Mouse (Mus musculus) gastrocnemius, postnatal 25 days (tissue): ENCODE measurements around the gene Ugt1a9. TPM values are rescaled to one million over a fixed set of nuclear protein-coding genes. Genes with fewer than 3 reads are reported as not detected.
"Not testable (repeated sequence)": the region's sequence is repeated elsewhere in the genome, so short reads cannot be mapped to it uniquely, and the experiment has no call there.

Source experiments
- DNase-seq: peaks from one replicate; pipeline ENCODE4 v3.0.0; 2022
- total RNA-seq, 2 experiments: library from RNA; stranded (reverse); gene quantifications; 1 replicate in 1 of 2; 2 replicates in 1 of 2; pipeline ENCODE4 v1.2.3; 2021

Gene Ugt1a9
- total RNA-seq, 2 experiments from 2014 or later, result not detected

DNA sequence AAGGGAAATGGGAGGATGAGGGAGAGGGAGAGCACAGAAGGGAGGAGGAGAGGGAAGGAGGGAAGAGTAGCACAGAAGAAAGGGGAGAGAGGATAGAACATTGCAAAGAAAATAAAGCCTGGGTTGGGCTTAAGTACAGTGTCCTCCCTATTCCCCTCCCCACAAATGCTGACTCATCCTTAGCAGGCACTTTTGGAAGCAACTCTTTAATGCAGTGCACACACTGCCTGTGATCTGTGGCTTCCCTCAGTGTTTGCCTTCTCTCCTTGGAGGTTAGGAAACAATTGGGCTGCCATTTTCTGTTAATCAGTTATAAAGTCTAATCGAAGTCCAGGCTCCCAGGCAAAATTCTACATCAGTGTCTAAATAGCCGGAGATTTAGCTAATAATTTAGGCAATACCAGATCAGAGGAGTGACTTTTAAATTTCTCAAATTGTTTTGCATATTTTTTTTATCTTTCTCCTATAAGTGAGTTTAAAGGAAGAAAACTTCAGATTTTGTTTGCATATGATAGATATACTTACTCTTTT, 38.5 kb downstream of the Ugt1a9 start:
- not testable (repeated sequence) for DNase-seq

GRCm38 (mm10) chr1:88109604-88110003, 39.0 kb downstream of the Ugt1a9 start:
- DNase-seq, result not testable (repeated sequence)

- DNase-seq, result not testable (repeated sequence)
Measured at GRCm38 (mm10) chr1:88112769-88113168, 42.2 kb downstream of the Ugt1a9 start.

GRCm38 (mm10) chr1:88120550-88120949, 50.0 kb downstream of the Ugt1a9 start:
- not testable (repeated sequence) for DNase-seq

- DNase-seq, result not testable (repeated sequence)
Measured at GRCm38 (mm10) chr1:88121521-88121920, 50.9 kb downstream of the Ugt1a9 start.

- not testable (repeated sequence) for DNase-seq
Measured at GRCm38 (mm10) chr1:88125827-88126360, 55.3 kb downstream of the Ugt1a9 start.

DNA sequence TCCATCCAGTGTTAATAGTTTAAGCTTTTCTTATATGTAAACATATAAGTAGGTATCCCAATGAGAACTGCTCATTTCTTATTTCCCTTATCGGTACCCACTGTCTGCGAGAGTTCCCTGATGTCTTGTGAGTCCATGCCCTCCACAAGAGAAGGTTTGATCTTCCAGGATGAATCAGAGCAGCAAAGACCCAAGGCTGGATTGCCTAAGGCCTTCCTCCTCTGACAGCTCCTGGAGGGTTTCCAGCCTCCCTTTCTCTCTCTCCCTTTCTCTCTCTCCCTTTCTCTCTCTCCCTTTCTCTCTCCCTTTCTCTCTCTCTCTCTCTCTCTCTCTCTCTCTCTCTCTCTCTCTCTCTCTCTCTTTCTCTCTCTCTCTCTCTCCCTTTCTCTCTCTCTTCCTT, 58.5 kb downstream of the Ugt1a9 start:
- DNase-seq, result not testable (repeated sequence)

GRCm38 (mm10) chr1:88130223-88130622, 59.6 kb downstream of the Ugt1a9 start:
- DNase-seq, result not testable (repeated sequence)

GRCm38 (mm10) chr1:88133908-88134456, 63.4 kb downstream of the Ugt1a9 start:
- no peak for DNase-seq

DNA sequence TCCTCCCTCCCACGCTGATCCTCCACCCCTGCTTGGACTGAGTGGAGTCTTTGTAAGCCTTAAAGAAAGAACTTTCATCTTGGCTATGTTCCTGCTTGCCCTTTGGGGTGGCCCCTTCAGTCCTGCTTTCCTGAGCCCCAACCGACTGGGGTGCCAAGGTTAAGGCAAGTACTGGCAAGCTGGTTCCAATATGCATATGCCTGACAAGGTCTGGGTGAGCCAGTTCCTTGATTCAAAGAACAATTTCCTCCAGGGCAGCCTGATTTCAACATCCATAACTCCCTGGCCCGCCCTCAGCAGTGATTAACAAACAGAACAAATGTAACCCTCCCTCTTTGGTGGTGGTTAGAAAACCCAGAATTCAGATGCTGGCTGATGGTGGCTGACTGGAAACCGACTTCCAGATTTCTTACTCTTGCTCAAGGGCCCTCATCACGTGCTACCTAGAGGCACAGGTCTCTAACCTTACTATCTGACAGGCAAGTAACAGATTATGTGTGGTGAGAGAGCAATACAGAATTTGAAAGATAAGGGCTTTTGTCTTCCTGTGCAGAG, 63.9 kb downstream of the Ugt1a9 start, which contains the start of gene Ugt1a6a:
Gene Ugt1a6a, plus strand, starts transcription at position 353 of the 555 bp plus-strand sequence.
- DNase-seq, result peak; percentile 30

GRCm38 (mm10) chr1:88135229-88135904, 64.8 kb downstream of the Ugt1a9 start:
- DNase-seq, result not testable (repeated sequence)

GRCm38 (mm10) chr1:88136646-88137045, 66.0 kb downstream of the Ugt1a9 start:
- no peak for DNase-seq

DNA sequence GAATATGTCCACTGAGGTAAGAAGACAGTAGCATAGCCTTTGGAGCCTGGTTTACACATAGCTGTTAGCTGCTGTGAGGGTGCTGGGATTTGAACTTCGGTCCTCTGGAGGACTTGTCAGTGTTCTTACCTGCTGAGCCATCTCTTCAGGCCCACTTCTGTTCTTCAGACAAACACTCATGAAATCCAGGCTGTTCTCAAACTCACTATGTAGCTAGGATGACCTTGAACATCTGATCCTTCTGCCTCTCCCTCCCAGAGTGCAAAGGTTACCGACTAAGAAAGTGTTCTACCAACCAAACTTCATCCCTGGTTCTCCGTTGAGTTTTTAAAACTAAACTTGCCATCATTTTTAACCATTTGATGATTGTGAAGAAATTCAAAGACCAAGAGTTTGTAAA, 66.7 kb downstream of the Ugt1a9 start:
- DNase-seq, result no peak

GRCm38 (mm10) chr1:88138145-88138544, 67.5 kb downstream of the Ugt1a9 start:
- DNase-seq, result no peak

DNA sequence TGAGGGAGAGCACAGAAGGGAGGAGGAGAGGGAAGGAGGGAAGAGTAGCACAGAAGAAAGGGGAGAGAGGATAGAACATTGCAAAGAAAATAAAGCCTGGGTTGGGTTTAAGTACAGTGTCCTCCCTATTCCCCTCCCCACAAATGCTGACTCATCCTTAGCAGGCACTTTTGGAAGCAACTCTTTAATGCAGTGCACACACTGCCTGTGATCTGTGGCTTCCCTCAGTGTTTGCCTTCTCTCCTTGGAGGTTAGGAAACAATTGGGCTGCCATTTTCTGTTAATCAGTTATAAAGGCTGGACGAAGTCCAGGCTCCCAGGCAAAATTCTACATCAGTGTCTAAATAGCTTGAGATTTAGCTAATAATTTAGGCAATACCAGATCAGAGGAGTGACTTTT, 69.9 kb downstream of the Ugt1a9 start:
- DNase-seq, result not testable (repeated sequence)

GRCm38 (mm10) chr1:88143966-88144675, 73.5 kb downstream of the Ugt1a9 start:
- DNase-seq, result not testable (repeated sequence)

- DNase-seq, result not testable (repeated sequence)
Measured at GRCm38 (mm10) chr1:88145278-88145677, 74.7 kb downstream of the Ugt1a9 start.

DNA sequence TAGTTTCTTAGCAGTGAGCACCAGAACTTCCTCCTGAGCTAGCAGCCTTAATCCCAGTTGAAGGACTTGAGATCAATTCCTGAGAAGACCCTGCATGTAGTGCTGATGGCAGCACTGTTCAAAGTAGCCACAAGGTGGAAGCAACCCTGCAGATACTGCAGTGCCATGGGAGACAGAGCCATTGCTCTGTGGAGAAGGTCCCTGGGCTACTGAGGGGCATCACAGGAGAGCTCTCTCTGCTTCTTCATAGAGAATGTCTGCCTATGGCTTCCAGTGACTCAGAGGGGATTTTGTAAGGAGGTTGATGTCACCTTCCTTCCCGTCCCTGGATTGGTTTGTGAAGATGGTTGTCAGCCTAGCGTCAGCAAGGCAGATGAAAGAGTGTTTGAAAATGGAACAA, 79.5 kb downstream of the Ugt1a9 start:
- DNase-seq, result not testable (repeated sequence)

DNA sequence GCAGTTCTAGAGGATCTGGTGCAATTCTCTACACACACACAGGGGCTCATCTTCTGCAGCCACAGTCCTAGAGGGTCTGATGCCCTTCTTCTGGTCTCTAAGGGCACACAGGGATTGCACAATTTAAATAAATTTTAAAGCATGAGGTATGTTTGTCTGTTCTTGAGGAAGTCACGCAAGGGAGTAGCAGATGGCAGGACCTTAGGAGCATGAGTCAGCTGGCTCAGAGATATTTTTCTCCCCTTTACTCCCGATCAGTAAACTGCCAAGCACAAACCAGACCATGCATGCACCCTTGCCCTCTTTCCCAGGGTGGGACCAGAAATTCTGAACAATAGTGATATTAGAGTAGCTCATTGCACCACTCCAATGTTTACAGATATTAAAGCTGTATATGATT, 87.8 kb downstream of the Ugt1a9 start:
- no peak for DNase-seq

- no peak for DNase-seq
Measured at GRCm38 (mm10) chr1:88165711-88166110, 95.1 kb downstream of the Ugt1a9 start, which contains the start of gene Ugt1a5. TSS of gene Ugt1a5 (plus strand) at chr1:88166012.

GRCm38 (mm10) chr1:88172190-88172589, 101.6 kb downstream of the Ugt1a9 start:
- not testable (repeated sequence) for DNase-seq

DNA sequence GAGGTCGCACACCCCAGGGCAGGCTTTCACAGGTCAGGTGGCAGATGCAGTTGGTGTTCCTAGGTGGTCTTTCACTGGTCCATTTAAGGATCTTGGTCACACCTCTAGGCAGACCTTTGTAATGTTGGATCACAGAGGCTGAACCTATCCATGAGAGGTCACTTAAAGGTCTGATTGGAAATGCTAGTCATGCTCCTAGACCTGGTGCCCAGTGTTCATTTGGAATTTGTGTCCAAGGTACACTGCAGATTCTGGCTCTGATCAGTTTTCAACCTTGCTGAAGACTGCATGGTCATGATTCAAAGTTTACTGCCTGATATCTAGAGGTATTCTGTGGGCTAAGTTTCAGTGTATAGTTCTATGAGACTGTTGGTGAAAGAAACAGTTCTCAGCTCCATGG, 109.1 kb downstream of the Ugt1a9 start:
- DNase-seq, result no peak
